13 mouse cellular contexts compared by ENCODE assay signal in the genomic region with DNA sequence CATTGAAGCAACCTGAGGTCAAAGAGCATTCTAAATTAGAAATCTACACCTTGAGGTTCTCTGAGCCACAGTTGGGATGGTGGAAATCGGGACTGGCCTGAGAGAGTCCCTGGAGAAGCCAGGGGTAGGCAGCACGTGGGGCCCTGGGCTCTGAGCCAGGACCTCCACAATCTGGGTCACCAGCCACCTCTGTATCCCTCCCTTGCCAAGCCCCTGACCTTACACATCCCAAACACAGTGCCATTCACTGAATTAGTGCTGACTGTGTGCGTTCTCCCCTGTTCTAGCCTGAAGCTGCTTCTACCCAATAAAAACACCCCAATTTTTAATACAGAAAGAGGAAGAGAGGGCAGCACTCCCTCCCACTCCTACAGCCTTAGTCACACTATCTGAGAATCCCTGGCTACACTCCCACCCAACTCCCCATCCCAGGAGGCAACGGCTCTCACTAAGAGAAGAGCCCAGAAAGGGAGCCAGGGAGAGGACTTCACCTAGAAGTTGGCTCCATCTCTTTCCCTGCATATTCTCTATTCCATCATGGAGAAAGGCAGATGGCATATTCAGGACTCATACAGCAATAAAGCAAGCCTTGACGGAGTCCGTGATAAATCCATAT. TPM values are rescaled to one million over a fixed set of nuclear protein-coding genes. Genes with fewer than 3 reads are reported as not detected.
DNase-seq lines count a peak whose midpoint lies in the region; ATAC-seq and TF ChIP-seq lines count a peak whose summit lies in the region.
"Had no signal": no experiment of that assay in that cellular context is flagged by ENCODE, and none has a peak within 500 bp of the region (broad histone marks: within the 10 kb centered on the region; RNA-seq: fewer than 3 reads in every experiment).

No protein-coding gene starts in this region.

- no peaks in the 10 kb centered on the region for H3K27me3 ChIP-seq in midbrain, embryonic 13.5 days
- no peaks in the 10 kb centered on the region for H3K27me3 ChIP-seq in midbrain, postnatal 0 days (ENCODE audit: insufficient read depth, low read length)
- H3K27me3 ChIP-seq: hindbrain, embryonic 13.5 days; liver, embryonic 13.5 days; midbrain, embryonic 12.5 days had no signal

- H3K9me3 ChIP-seq in midbrain, embryonic 13.5 days: no peaks in the 10 kb centered on the region
- no peaks in the 10 kb centered on the region for H3K9me3 ChIP-seq in midbrain, postnatal 0 days (ENCODE audit: low read length)
- H3K9me3 ChIP-seq: hindbrain, embryonic 13.5 days; liver, embryonic 13.5 days; midbrain, embryonic 12.5 days had no signal

- no peak overlapping the region for H3K4me3 ChIP-seq in midbrain, embryonic 13.5 days (replicated peaks)
- H3K4me3 ChIP-seq in midbrain, postnatal 0 days (ENCODE audit: low read depth, low read length): no peak overlapping the region
- H3K4me3 ChIP-seq: erythroblast, embryonic 14.5 days; hindbrain, embryonic 13.5 days; liver, embryonic 13.5 days; midbrain, embryonic 12.5 days had no signal

- no peak for TF ChIP-seq CTCF in midbrain, postnatal 0 days (IDR thresholded peaks at IDR 0.05)

- H3K27ac ChIP-seq in midbrain, embryonic 13.5 days: no peak overlapping the region
- no peak overlapping the region for H3K27ac ChIP-seq in midbrain, postnatal 0 days (ENCODE audit: low read depth, low read length)
- H3K27ac ChIP-seq: hindbrain, embryonic 13.5 days; liver, embryonic 13.5 days; midbrain, embryonic 12.5 days had no signal

- no peak for ATAC-seq in midbrain, embryonic 13.5 days
- no peak for ATAC-seq in midbrain, postnatal 0 days (ENCODE audit: low FRiP score)
- ATAC-seq: CD4-positive, CD25-positive, alpha-beta regulatory T cell, adult 4 months had no signal

- no peaks in the 10 kb centered on the region for H3K4me1 ChIP-seq in midbrain, embryonic 13.5 days (replicated peaks)
- H3K4me1 ChIP-seq in midbrain, postnatal 0 days (ENCODE audit: insufficient read depth, low read length): no peaks in the 10 kb centered on the region
- H3K4me1 ChIP-seq: hindbrain, embryonic 13.5 days; liver, embryonic 13.5 days; midbrain, embryonic 12.5 days had no signal

- 81% methylated on average over 6 of the region's 6 CpGs for WGBS in midbrain, embryonic 13.5 days
- WGBS in midbrain, postnatal 0 days: 73% methylated on average over 6 of the region's 6 CpGs

- DNase-seq in frontal cortex, postnatal 10 days (ENCODE audit: low spot score in 2 of 2): peak; percentile 18 to 19
- no peak for DNase-seq in frontal cortex, postnatal 25 days (ENCODE audit: low spot score in 2 of 2)
- peak; percentile 8 for DNase-seq in lung, postnatal 36 days
- no peak for DNase-seq in lung, postnatal 25 days (ENCODE audit: low spot score)
- peak; percentile 62 to 74 for DNase-seq in gastrocnemius, adult 8-10 months (ENCODE audit: low spot score in 2 of 2)
- peak; percentile 29 for DNase-seq in left cerebral cortex, postnatal 4 days
- no peak for DNase-seq in midbrain, postnatal 0 days (ENCODE audit: low spot score)
- DNase-seq: liver, embryonic 13.5 days had no signal

- H3K4me2 ChIP-seq in midbrain, embryonic 13.5 days (replicated peaks): no peak overlapping the region
- H3K4me2 ChIP-seq in midbrain, postnatal 0 days (ENCODE audit: low read depth, low read length, poor library complexity, severe bottlenecking): no peak overlapping the region
- H3K4me2 ChIP-seq: hindbrain, embryonic 13.5 days; liver, embryonic 13.5 days; midbrain, embryonic 12.5 days had no signal

- intact Hi-C loops in left cerebral cortex, postnatal 4 days (cut with DNase I): no loop called here

- H3K36me3 ChIP-seq in midbrain, embryonic 13.5 days: no peaks in the 10 kb centered on the region
- no peaks in the 10 kb centered on the region for H3K36me3 ChIP-seq in midbrain, postnatal 0 days (ENCODE audit: insufficient read depth, low read length)
- H3K36me3 ChIP-seq: hindbrain, embryonic 13.5 days; liver, embryonic 13.5 days; midbrain, embryonic 12.5 days had no signal

- H3K9ac ChIP-seq in midbrain, embryonic 13.5 days (replicated peaks): no peak overlapping the region
- H3K9ac ChIP-seq in midbrain, postnatal 0 days (replicated peaks; ENCODE audit: low read length, poor library complexity, severe bottlenecking): no peak overlapping the region
- H3K9ac ChIP-seq: hindbrain, embryonic 13.5 days; liver, embryonic 13.5 days; midbrain, embryonic 12.5 days had no signal

RNA-seq across cellular contexts. Expression of a gene that starts 46.4 kb away (rescaled TPM):
- total RNA-seq in gastrocnemius, adult 8-10 months (2022): 10 to 100 TPM; 12.8 to 21.0 (median 16.7) TPM
- total RNA-seq in left cerebral cortex, postnatal 4 days (2021): 10 to 100 TPM in 1 of 2 experiments, 1 to 10 TPM in 1; 7.8 to 10.5 TPM
- polyA plus RNA-seq in midbrain, embryonic 13.5 days (2015; fragmentation: Nextera tagmentation; extraction: Ambion mirVana): 3.4 and 4.7 TPM in 2 replicates
- 29.5 and 40.6 TPM in 2 replicates for total RNA-seq in midbrain, postnatal 0 days (2014; rRNA removed)
- 4.7 and 4.8 TPM in 2 replicates for polyA plus RNA-seq in midbrain, postnatal 0 days (2015; fragmentation: Nextera tagmentation; extraction: Ambion mirVana)
- polyA plus RNA-seq: CD4-positive, CD25-positive, alpha-beta regulatory T cell, adult 4 months had no signal

Comparison
In these comparisons a context has a peak if more than half of its experiments do, and no peak if none do; other contexts are left out.
1. DNase-seq: peak in frontal cortex, postnatal 10 days (2 of 2), lung, postnatal 36 days (single experiment), gastrocnemius, adult 8-10 months (2 of 2) and left cerebral cortex, postnatal 4 days (single experiment); none in frontal cortex, postnatal 25 days (0 of 2), lung, postnatal 25 days (single experiment) and midbrain, postnatal 0 days (single experiment).